Mouse (Mus musculus) heart, postnatal 0 days (tissue): Measurements from ENCODE around the gene Rab19. TPM values are rescaled to one million over a fixed set of nuclear protein-coding genes. Genes with fewer than 3 reads are reported as not detected.
"Not testable (repeated sequence)": the region's sequence is repeated elsewhere in the genome, so short reads cannot be mapped to it uniquely, and the experiment has no call there.

Experiments used
- ATAC-seq: fragments of 200-750 bp; cut with Nextera tagmentation; 2 replicates; pipeline ENCODE4 v1.8.0; 2017; ENCODE audit warnings: low read depth, moderate number of reproducible peaks, moderate library complexity; ENCODE audit not compliant: insufficient read depth
- DNase-seq: peaks from one replicate; pipeline ENCODE4 v3.0.0-alpha.2; 2016; ENCODE audit warnings: low spot score
- H3K27ac ChIP-seq: fragments of 300-500 bp; sonication (generic); 2 replicates; pipeline ENCODE4 v1.5.1; 2014; ENCODE audit warnings: low read depth, mild to moderate bottlenecking
- H3K27me3 ChIP-seq: fragments of 300-500 bp; sonication (generic); 2 replicates; pipeline ENCODE4 v1.6.1; 2014; ENCODE audit warnings: low read length, mixed read lengths; ENCODE audit not compliant: control insufficient read depth, insufficient read depth
- H3K36me3 ChIP-seq: fragments of 300-500 bp; sonication (generic); replicated peaks from 2 replicates; pipeline ENCODE4 v1.6.1; 2014; ENCODE audit warnings: low read length, mixed read lengths; ENCODE audit not compliant: control insufficient read depth, insufficient read depth
- H3K4me1 ChIP-seq: fragments of 300-500 bp; sonication (generic); 2 replicates; pipeline ENCODE4 v1.6.1; 2014; ENCODE audit warnings: antibody characterized with exemption; ENCODE audit not compliant: control insufficient read depth, insufficient read depth
- H3K4me2 ChIP-seq: fragments of 300-500 bp; sonication (generic); 2 replicates; pipeline ENCODE4 v1.6.1; 2014; ENCODE audit warnings: low read depth, mild to moderate bottlenecking, low read length, moderate library complexity
- H3K4me3 ChIP-seq: fragments of 300-500 bp; sonication (generic); 2 replicates; pipeline ENCODE4 v1.5.1; 2014; ENCODE audit warnings: low read depth, low read length
- H3K9ac ChIP-seq: fragments of 300-500 bp; sonication (generic); replicated peaks from 2 replicates; pipeline ENCODE4 v1.6.1; 2014; ENCODE audit warnings: low read depth, low read length, mixed read lengths
- H3K9me3 ChIP-seq: fragments of 300-500 bp; sonication (generic); replicated peaks from 2 replicates; pipeline ENCODE4 v1.6.1; 2016; ENCODE audit warnings: low read length; ENCODE audit not compliant: control insufficient read depth
- CTCF ChIP-seq: IDR thresholded peaks from 2 replicates; pipeline ENCODE4 v1.5.1; 2016; ENCODE audit warnings: antibody characterized with exemption, control low read depth, low read depth
- EP300 ChIP-seq: IDR thresholded peaks from 2 replicates; pipeline ENCODE4 v1.6.1; 2016; ENCODE audit warnings: antibody characterized with exemption, low read depth
- WGBS: fragments of 180-500 bp; shearing (Covaris S2); extraction: QIAGEN DNeasy Blood & Tissue Kit; methylation state at CpG from one replicate; pipeline ENCODE4 v1.1.7; 2014; 5-methylcytosine and 5-hydroxymethylcytosine counted together
- polyA plus RNA-seq: library from polyadenylated mRNA; unstranded; fragments of >200 nt; fragmentation: Nextera tagmentation; extraction: Ambion mirVana; gene quantifications from 2 replicates; pipeline ENCODE4 v1.2.1, GENCODE M21; 2015
- total RNA-seq: library from RNA; depleted of rRNA; stranded (reverse); fragments of >200 nt; gene quantifications from 2 replicates; pipeline ENCODE4 v1.2.3, GENCODE M21; 2014; ENCODE audit warnings: low replicate concordance

Rab19 gene
- total and polyA plus RNA-seq, 2 experiments from 2014 or later, result 0.30 TPM; not detected in 1

DNA sequence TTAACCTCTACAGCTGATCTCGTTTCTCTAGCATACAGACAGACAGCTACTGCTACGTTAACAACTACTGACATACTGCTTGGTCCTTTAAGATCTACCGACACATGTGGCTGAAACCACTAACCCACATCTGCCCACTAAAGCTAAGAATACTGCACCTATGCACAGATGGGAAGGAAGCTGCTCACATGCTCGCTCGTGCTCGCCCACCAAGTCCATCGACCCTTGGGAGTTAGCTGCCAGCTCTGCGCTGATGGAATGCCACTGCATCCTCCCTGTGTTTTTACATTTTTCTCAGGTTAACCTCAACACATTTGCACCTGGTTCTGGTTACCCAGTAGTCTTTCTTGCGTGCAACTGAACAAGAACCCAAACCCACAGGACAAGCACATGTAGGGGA lies 17.4 kb downstream of the Rab19 start:
- ATAC-seq, result no peak
- no peak for DNase-seq
- Histone ChIP-seq H3K27me3 (no peaks in the 10 kb centered on the region), H3K9me3 (no peaks in the 10 kb centered on the region), H3K4me1 (no peaks in the 10 kb centered on the region), H3K27ac (no peak overlapping the region), H3K4me2 (no peak overlapping the region), H3K36me3 (peaks cover 20% of the 10 kb centered on the region; the same call in 1 of the 2 replicates), H3K9ac (no peak overlapping the region), H3K4me3 (no peak overlapping the region)
- TF ChIP-seq CTCF (no peak), EP300 (no peak)
- WGBS, result 86% methylated on average over 9 of the region's 9 CpGs

GRCm38 (mm10) chr6:39400343-39400742 lies 19.4 kb downstream of the Rab19 start:
- Histone ChIP-seq H3K36me3 (peaks cover 32% of the 10 kb centered on the region; the same call in 1 of the 2 replicates), H3K9ac (no peak overlapping the region), H3K27ac (no peak overlapping the region), H3K4me2 (no peak overlapping the region), H3K9me3 (no peaks in the 10 kb centered on the region), H3K27me3 (no peaks in the 10 kb centered on the region), H3K4me3 (no peak overlapping the region), H3K4me1 (no peaks in the 10 kb centered on the region)
- DNase-seq, result peak; percentile 33
- 69% methylated on average over 7 of the region's 7 CpGs for WGBS
- peak; percentile 47; the same call in 1 of the 2 replicates for ATAC-seq
- TF ChIP-seq CTCF (peak; percentile 73), EP300 (no peak)

DNA sequence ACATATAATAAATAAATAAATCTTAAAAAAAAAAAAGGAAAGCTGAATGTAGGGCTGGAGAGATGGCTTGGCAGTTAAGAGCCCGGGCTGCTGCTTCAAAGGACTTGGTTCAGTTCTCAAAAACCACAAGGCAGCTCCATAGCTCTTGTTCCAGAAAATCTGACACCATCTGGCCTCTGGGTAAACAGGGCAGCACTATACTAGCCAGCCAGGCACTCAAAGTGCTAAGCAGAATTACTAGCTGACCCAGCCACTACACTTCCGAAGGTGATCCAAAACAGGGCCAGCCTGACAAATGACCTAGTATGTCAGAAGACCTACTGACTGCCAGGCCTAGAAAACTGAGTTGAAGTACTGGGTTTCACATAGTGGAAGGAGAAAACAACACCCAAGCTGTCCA lies 22.2 kb downstream of the Rab19 start:
- WGBS, result 78% methylated on average over 2 of the region's 2 CpGs
- ATAC-seq, result no peak
- no peak overlapping the region for H3K27ac ChIP-seq
- H3K9me3 ChIP-seq, result no peaks in the 10 kb centered on the region
- no peaks in the 10 kb centered on the region for H3K4me1 ChIP-seq
- no peak overlapping the region for H3K4me3 ChIP-seq
- no peak overlapping the region for H3K4me2 ChIP-seq
- TF ChIP-seq CTCF, result no peak
- TF ChIP-seq EP300, result no peak
- H3K9ac ChIP-seq, result no peak overlapping the region
- no peak for DNase-seq
- no peaks in the 10 kb centered on the region for H3K27me3 ChIP-seq
- H3K36me3 ChIP-seq, result peaks cover 26% of the 10 kb centered on the region; the same call in 1 of the 2 replicates

DNA sequence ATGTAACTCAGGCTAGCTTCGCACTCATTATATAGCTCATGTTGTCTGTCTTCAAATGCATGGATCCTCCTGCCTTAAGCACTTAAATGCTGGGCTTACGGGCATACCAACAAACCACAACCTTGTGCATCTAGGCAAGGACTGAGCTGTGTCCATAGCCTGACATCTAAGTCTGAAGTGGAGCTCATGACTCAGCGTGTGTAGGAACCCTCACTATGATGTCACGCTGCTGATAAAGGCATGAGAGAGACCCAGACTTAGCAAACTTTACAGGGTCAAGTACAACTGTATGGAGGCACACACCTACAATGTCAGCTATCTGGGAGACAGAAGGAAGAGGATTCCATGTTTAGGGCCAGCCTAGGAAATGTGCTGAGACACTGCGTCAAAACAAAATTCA lies 25.5 kb downstream of the Rab19 start:
- DNase-seq (no peak), ATAC-seq (no peak)
- Histone ChIP-seq H3K36me3 (peaks cover 22% of the 10 kb centered on the region; the same call in 1 of the 2 replicates), H3K9ac (no peak overlapping the region), H3K4me1 (no peaks in the 10 kb centered on the region), H3K4me3 (no peak overlapping the region), H3K4me2 (no peak overlapping the region), H3K9me3 (no peaks in the 10 kb centered on the region), H3K27me3 (no peaks in the 10 kb centered on the region), H3K27ac (no peak overlapping the region)
- 77% methylated on average over 5 of the region's 5 CpGs for WGBS
- TF ChIP-seq EP300 (no peak), CTCF (no peak)

GRCm38 (mm10) chr6:39414106-39414505 lies 33.1 kb downstream of the Rab19 start:
- DNase-seq (no peak), ATAC-seq (no peak)
- 0 out of 2 replicates have a peak, but pooled peaks cover 6% of the 10 kb centered on the region for H3K36me3 ChIP-seq
- H3K4me3 ChIP-seq, result no peak overlapping the region
- 93% methylated on average over 1 of the region's 1 CpGs for WGBS
- H3K4me1 ChIP-seq, result peaks cover 5% of the 10 kb centered on the region; the same call in 1 of the 2 replicates
- no peak overlapping the region for H3K4me2 ChIP-seq
- H3K27ac ChIP-seq, result no peak overlapping the region
- TF ChIP-seq EP300 (no peak), CTCF (no peak; the same call in 1 of the 2 replicates)
- H3K27me3 ChIP-seq, result 0 out of 2 replicates have a peak, but pooled peaks cover 4% of the 10 kb centered on the region
- H3K9me3 ChIP-seq, result no peaks in the 10 kb centered on the region
- H3K9ac ChIP-seq, result no peak overlapping the region

DNA sequence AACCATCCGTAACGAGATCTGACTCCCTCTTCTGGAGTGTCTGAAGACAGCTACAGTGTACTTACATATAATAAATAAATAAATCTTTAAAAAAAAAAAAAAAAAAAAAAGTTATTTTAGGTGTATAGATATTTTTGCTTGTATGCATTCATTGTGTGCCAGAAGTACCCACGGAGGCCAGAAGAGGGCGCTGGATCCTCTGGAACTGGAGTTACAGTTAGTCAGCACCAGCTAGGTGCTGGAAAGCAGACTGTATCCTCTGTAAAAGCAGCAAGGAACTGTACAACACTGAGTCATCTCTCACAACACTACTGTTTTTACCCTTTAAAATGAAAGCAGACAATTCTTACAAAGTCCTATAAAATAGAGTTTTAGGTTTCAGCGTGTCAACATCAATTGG lies 34.8 kb downstream of the Rab19 start:
- peaks cover 7% of the 10 kb centered on the region; the same call in 1 of the 2 replicates for H3K4me1 ChIP-seq

GRCm38 (mm10) chr6:39416654-39417053 lies 35.7 kb downstream of the Rab19 start:
- not testable (repeated sequence) for H3K4me2 ChIP-seq, H3K36me3 ChIP-seq

More for the DNA sequence above, 34.8 kb downstream of the Rab19 start:
- no peaks in the 10 kb centered on the region for H3K9me3 ChIP-seq
- DNase-seq (peak; percentile 23), ATAC-seq (no peak)
- no peak overlapping the region for H3K4me3 ChIP-seq
- TF ChIP-seq EP300, result no peak
- TF ChIP-seq CTCF, result peak; percentile 49
- H3K9ac ChIP-seq, result no peak overlapping the region
- H3K27ac ChIP-seq, result no peak overlapping the region
- WGBS, result 50% methylated on average over 3 of the region's 5 CpGs
- H3K27me3 ChIP-seq, result 0 out of 2 replicates have a peak, but pooled peaks cover 6% of the 10 kb centered on the region
- no peaks in the 10 kb centered on the region for H3K36me3 ChIP-seq
- no peak overlapping the region for H3K4me2 ChIP-seq

More at GRCm38 (mm10) chr6:39416654-39417053, 35.7 kb downstream of the Rab19 start:
- peaks cover 12% of the 10 kb centered on the region; the same call in 1 of the 2 replicates for H3K27me3 ChIP-seq
- H3K4me1 ChIP-seq, DNase-seq, H3K9me3 ChIP-seq, H3K4me3 ChIP-seq, ATAC-seq, H3K27ac ChIP-seq, H3K9ac ChIP-seq: not testable (repeated sequence)
